Mouse (Mus musculus) midbrain, postnatal 0 days (tissue): ENCODE data around the gene Dnaja2. TPM values are rescaled to one million over a fixed set of nuclear protein-coding genes. Genes with fewer than 3 reads are reported as not detected.

Experiments
- ATAC-seq: fragments of 200-750 bp; cut with Nextera tagmentation; 2 replicates; pipeline ENCODE4 v1.8.0; 2017; ENCODE audit warnings: moderate number of reproducible peaks, mild to moderate bottlenecking, moderate TSS enrichment, moderate library complexity; ENCODE audit not compliant: low FRiP score
- DNase-seq: peaks from one replicate; pipeline ENCODE4 v3.0.0-alpha.2; 2015; ENCODE audit warnings: low spot score
- H3K27ac ChIP-seq: fragments of 300-500 bp; sonication (generic); 2 replicates; pipeline ENCODE4 v1.5.1; 2014; ENCODE audit warnings: low read depth, mild to moderate bottlenecking, low read length, mixed read lengths
- H3K27me3 ChIP-seq: fragments of 300-500 bp; sonication (generic); 2 replicates; pipeline ENCODE4 v1.6.1; 2014; ENCODE audit warnings: low read length, control low read depth, mixed read lengths; ENCODE audit not compliant: insufficient read depth
- H3K36me3 ChIP-seq: fragments of 300-500 bp; sonication (generic); 2 replicates; pipeline ENCODE4 v1.6.1; 2014; ENCODE audit warnings: low read length, control low read depth, mixed read lengths; ENCODE audit not compliant: insufficient read depth
- H3K4me1 ChIP-seq: fragments of 300-500 bp; sonication (generic); 2 replicates; pipeline ENCODE4 v1.6.1; 2014; ENCODE audit warnings: mild to moderate bottlenecking, control low read depth, antibody characterized with exemption, low read length, mixed read lengths; ENCODE audit not compliant: insufficient read depth
- H3K4me2 ChIP-seq: fragments of 300-500 bp; sonication (generic); 2 replicates; pipeline ENCODE4 v1.6.1; 2014; ENCODE audit warnings: low read depth, mild to moderate bottlenecking, low read length, mixed read lengths; ENCODE audit not compliant: poor library complexity, severe bottlenecking
- H3K4me3 ChIP-seq: fragments of 300-500 bp; sonication (generic); 2 replicates; pipeline ENCODE4 v1.5.1; 2014; ENCODE audit warnings: low read depth, mild to moderate bottlenecking, low read length, moderate library complexity
- H3K9ac ChIP-seq: fragments of 300-500 bp; sonication (generic); replicated peaks from 2 replicates; pipeline ENCODE4 v1.6.1; 2014; ENCODE audit warnings: mild to moderate bottlenecking, low read length, moderate library complexity, mixed read lengths; ENCODE audit not compliant: poor library complexity, severe bottlenecking
- H3K9me3 ChIP-seq: fragments of 300-500 bp; sonication (generic); 2 replicates; pipeline ENCODE4 v1.6.1; 2016; ENCODE audit warnings: low read length, control low read depth
- CTCF ChIP-seq: IDR thresholded peaks from 2 replicates; pipeline ENCODE4 v1.5.1; 2016; ENCODE audit warnings: antibody characterized with exemption, mild to moderate bottlenecking
- WGBS: fragments of 180-500 bp; shearing (Covaris S2); extraction: QIAGEN DNeasy Blood & Tissue Kit; methylation state at CpG from one replicate; pipeline ENCODE4 v1.1.7; 2014; 5-methylcytosine and 5-hydroxymethylcytosine counted together
- polyA plus RNA-seq: library from polyadenylated mRNA; unstranded; fragments of >200 nt; fragmentation: Nextera tagmentation; extraction: Ambion mirVana; gene quantifications from 2 replicates; pipeline ENCODE4 v1.2.1, GENCODE M21; 2015
- total RNA-seq: library from RNA; depleted of rRNA; stranded (reverse); fragments of >200 nt; gene quantifications from 2 replicates; pipeline ENCODE4 v1.2.3, GENCODE M21; 2014; rRNA removed

Dnaja2 gene
- total and polyA plus RNA-seq, 2 experiments from 2014 or later = 66.9 to 145 TPM

GRCm38 (mm10) chr8:85489546-85489945 is 65.6 kb downstream of the Dnaja2 start:
- Histone ChIP-seq H3K9me3 (no peaks in the 10 kb centered on the region), H3K9ac (no peak overlapping the region), H3K4me3 (no peak overlapping the region), H3K27me3 (no peaks in the 10 kb centered on the region), H3K4me2 (no peak overlapping the region), H3K36me3 (no peaks in the 10 kb centered on the region), H3K27ac (no peak overlapping the region), H3K4me1 (peaks cover 6% of the 10 kb centered on the region; the same call in 1 of the 2 replicates)
- TF ChIP-seq CTCF = no peak
- DNase-seq (no peak), ATAC-seq (no peak)
- 94% methylated on average over 8 of the region's 8 CpGs for WGBS

- Histone ChIP-seq H3K4me1 (peaks cover 2% of the 10 kb centered on the region; the same call in 1 of the 2 replicates), H3K4me2 (no peak overlapping the region), H3K9me3 (no peaks in the 10 kb centered on the region), H3K27me3 (no peaks in the 10 kb centered on the region), H3K9ac (no peak overlapping the region), H3K27ac (no peak overlapping the region), H3K36me3 (no peaks in the 10 kb centered on the region), H3K4me3 (no peak overlapping the region)
- TF ChIP-seq CTCF = no peak
- ATAC-seq = no peak
- no peak for DNase-seq
Measured at GRCm38 (mm10) chr8:85488631-85489030, 66.5 kb downstream of the Dnaja2 start.

GRCm38 (mm10) chr8:85487906-85488620 is 67.1 kb downstream of the Dnaja2 start:
- TF ChIP-seq CTCF = no peak
- Histone ChIP-seq H3K4me1 (no peaks in the 10 kb centered on the region), H3K4me3 (no peak overlapping the region), H3K36me3 (no peaks in the 10 kb centered on the region), H3K9me3 (no peaks in the 10 kb centered on the region), H3K27me3 (no peaks in the 10 kb centered on the region), H3K4me2 (no peak overlapping the region), H3K9ac (no peak overlapping the region), H3K27ac (no peak overlapping the region)
- no peak for DNase-seq
- no peak for ATAC-seq
- 67% methylated on average over 20 of the region's 20 CpGs for WGBS

Other genes with a start within 250 kb of the Dnaja2 start
- gene Mylk3, start 169.0 kb downstream of the Dnaja2 start, total RNA-seq = 0.09 TPM in 1 of 2 replicates, not detected in the other
- 0.18 and 0.46 TPM in 2 replicates for gene Mylk3, start 169.0 kb downstream of the Dnaja2 start, polyA plus RNA-seq
- gene 4921524J17Rik, start 122.5 kb downstream of the Dnaja2 start, total RNA-seq = 13.4 and 17.9 TPM in 2 replicates
- 40.7 and 48.0 TPM in 2 replicates for gene 4921524J17Rik, start 122.5 kb downstream of the Dnaja2 start, polyA plus RNA-seq
- 64.6 and 69.4 TPM in 2 replicates for gene Gpt2, start 62.8 kb downstream of the Dnaja2 start, total RNA-seq
- gene Gpt2, start 62.8 kb downstream of the Dnaja2 start, polyA plus RNA-seq = 29.2 and 30.0 TPM in 2 replicates
- 106 and 138 TPM in 2 replicates for gene Neto2, start 145.6 kb upstream of the Dnaja2 start, total RNA-seq
- gene Neto2, start 145.6 kb upstream of the Dnaja2 start, polyA plus RNA-seq = 41.2 and 46.5 TPM in 2 replicates